Mouse (Mus musculus): ENCODE results near the gene Mgat3. TPM values are rescaled to one million over a fixed set of nuclear protein-coding genes. Genes with fewer than 3 reads are reported as not detected.

Mgat3 gene
- polyA plus RNA-seq, 1 experiment from 2014 or later: 5.8 TPM

DNA sequence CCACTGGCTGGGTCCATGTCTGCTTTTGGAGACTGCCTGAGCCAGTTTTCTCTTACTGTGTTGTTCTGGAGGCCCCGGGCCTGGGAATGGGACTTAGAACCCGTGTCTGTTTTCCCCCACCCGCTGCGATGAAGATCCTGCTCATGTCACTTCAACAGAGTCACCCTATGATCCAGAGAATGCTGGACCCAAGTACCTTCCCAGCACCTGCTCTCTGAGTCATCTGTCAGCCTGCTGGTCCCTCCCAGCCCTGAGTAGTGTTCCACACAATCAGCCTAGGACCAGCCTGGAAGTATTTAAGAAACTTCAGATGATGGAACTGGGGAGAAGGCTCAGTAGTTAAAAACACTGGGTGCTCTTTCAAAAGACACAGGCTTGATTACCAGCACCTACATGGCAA is 9.8 kb upstream of the Mgat3 start:
- 78% methylated on average over 4 of the region's 4 CpGs for WGBS
- H3K27me3 ChIP-seq (ENCODE audit: control insufficient read depth, insufficient read depth, low read length): no peaks in the 10 kb centered on the region
- no peaks in the 10 kb centered on the region for H3K9me3 ChIP-seq (ENCODE audit: control insufficient read depth, low read length)
- TF ChIP-seq CTCF (IDR thresholded peaks at IDR 0.05; ENCODE audit: low read depth) (no peak), EP300 (optimal IDR thresholded peaks at IDR 0.05) (no peak)
- DNase-seq (ENCODE audit: low spot score): no peak
- peak overlapping the region; percentile 46; the same call in 1 of the 2 replicates for H3K27ac ChIP-seq (replicated peaks)
- no peaks in the 10 kb centered on the region for H3K4me1 ChIP-seq (replicated peaks; ENCODE audit: control insufficient read depth, insufficient read depth)
- H3K4me3 ChIP-seq (ENCODE audit: low read depth, low read length): no peak overlapping the region
- no peak overlapping the region for H3K9ac ChIP-seq (ENCODE audit: low read length)
- H3K4me2 ChIP-seq (replicated peaks; ENCODE audit: low read depth): no peak overlapping the region
- ATAC-seq (ENCODE audit: low FRiP score, low TSS enrichment): no peak
- peaks cover 12% of the 10 kb centered on the region; the same call in 1 of the 2 replicates for H3K36me3 ChIP-seq (ENCODE audit: control insufficient read depth, insufficient read depth, low read length)

DNA sequence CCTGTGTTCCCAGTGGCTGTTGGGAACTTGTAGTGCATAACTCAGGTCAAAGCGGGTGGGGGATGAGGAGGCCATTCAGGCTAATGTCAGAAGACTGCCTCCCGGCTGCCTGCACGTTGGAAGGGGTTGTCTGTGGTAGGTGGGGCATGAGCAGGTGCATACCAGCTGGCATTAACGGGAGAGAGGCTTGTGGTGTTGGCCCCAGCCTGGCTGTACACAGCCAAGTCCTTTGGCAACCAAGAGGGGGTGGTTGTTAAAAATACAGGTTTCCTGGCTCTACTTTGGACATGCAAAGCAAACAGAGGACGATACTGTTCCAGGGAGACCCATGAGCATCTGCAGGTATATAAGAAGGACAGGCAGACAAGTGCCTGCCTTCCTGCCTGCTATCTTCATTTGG is 8.1 kb upstream of the Mgat3 start:
- TF ChIP-seq CTCF (IDR thresholded peaks at IDR 0.05; ENCODE audit: low read depth) (no peak), EP300 (optimal IDR thresholded peaks at IDR 0.05) (no peak)
- H3K36me3 ChIP-seq (ENCODE audit: control insufficient read depth, insufficient read depth, low read length): peaks cover 10% of the 10 kb centered on the region; the same call in 1 of the 2 replicates
- no peaks in the 10 kb centered on the region for H3K27me3 ChIP-seq (ENCODE audit: control insufficient read depth, insufficient read depth, low read length)
- H3K4me3 ChIP-seq (ENCODE audit: low read depth, low read length): no peak overlapping the region
- WGBS: 42% methylated on average over 5 of the region's 5 CpGs
- no peaks in the 10 kb centered on the region for H3K9me3 ChIP-seq (ENCODE audit: control insufficient read depth, low read length)
- ATAC-seq (ENCODE audit: low FRiP score, low TSS enrichment) (no peak), DNase-seq (ENCODE audit: low spot score) (no peak)
- no peak overlapping the region for H3K4me2 ChIP-seq (replicated peaks; ENCODE audit: low read depth)
- H3K4me1 ChIP-seq (replicated peaks; ENCODE audit: control insufficient read depth, insufficient read depth): no peaks in the 10 kb centered on the region
- H3K9ac ChIP-seq (ENCODE audit: low read length): no peak overlapping the region
- H3K27ac ChIP-seq (replicated peaks): no peak overlapping the region

DNA sequence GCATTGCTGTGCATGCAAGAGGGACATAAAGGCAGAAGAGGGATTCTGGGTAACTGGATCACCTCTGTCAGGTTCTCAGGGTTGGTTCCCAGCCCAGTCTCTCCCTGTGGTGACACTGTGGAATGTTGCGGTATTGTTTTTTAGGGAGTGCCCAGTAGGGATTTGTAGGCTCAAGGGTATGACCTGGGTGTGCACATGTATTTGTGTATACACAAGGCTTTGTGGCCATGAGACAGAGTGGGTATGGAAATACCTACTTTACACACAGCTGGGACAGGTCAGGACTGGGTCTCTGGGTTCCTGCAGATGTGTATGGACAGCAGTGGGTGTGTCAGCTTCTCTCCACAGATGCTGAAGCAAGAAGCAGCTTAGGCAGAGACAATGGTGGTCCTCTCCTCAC is 4.0 kb upstream of the Mgat3 start:
- TF ChIP-seq CTCF (IDR thresholded peaks at IDR 0.05; ENCODE audit: low read depth) (no peak), EP300 (optimal IDR thresholded peaks at IDR 0.05) (peak; percentile 77)
- H3K36me3 ChIP-seq (ENCODE audit: control insufficient read depth, insufficient read depth, low read length): no peaks in the 10 kb centered on the region
- peak; percentile 73 for DNase-seq (ENCODE audit: low spot score)
- peak; percentile 87 for ATAC-seq (ENCODE audit: low FRiP score, low TSS enrichment)
- no peak overlapping the region for H3K9ac ChIP-seq (ENCODE audit: low read length)
- no peaks in the 10 kb centered on the region for H3K27me3 ChIP-seq (ENCODE audit: control insufficient read depth, insufficient read depth, low read length)
- peak overlapping the region; percentile 78 for H3K27ac ChIP-seq (replicated peaks)
- 50% methylated on average over 1 of the region's 1 CpGs for WGBS
- H3K4me1 ChIP-seq (replicated peaks; ENCODE audit: control insufficient read depth, insufficient read depth): 0 out of 2 replicates have a peak, but pooled peaks cover 4% of the 10 kb centered on the region
- H3K4me2 ChIP-seq (replicated peaks; ENCODE audit: low read depth): no peak overlapping the region
- no peak overlapping the region for H3K4me3 ChIP-seq (ENCODE audit: low read depth, low read length)
- no peaks in the 10 kb centered on the region for H3K9me3 ChIP-seq (ENCODE audit: control insufficient read depth, low read length)

DNA sequence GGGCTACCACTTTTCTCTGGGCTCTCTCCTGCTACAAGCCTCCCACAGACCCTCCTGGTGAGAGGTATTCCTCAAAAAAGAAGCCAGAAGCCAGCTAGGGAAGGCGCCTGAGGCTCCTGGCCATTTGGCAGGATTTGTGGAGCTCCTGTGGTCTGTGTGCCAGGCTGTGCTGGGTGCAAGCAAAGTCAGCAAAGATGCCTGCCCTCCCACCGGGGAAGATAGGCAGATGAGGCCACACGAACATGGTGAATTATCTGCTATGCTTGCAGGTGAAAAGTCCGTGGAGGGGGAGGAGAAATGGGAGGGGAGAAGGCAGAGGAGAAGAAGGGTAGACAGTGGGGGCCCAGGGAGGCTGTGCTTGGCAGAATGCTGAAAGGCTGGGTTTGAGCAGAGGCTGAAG is 3.2 kb upstream of the Mgat3 start:
- no peak overlapping the region for H3K4me3 ChIP-seq (ENCODE audit: low read depth, low read length)
- no peaks in the 10 kb centered on the region for H3K27me3 ChIP-seq (ENCODE audit: control insufficient read depth, insufficient read depth, low read length)
- no peaks in the 10 kb centered on the region for H3K9me3 ChIP-seq (ENCODE audit: control insufficient read depth, low read length)
- no peak overlapping the region for H3K4me2 ChIP-seq (replicated peaks; ENCODE audit: low read depth)
- TF ChIP-seq EP300 (optimal IDR thresholded peaks at IDR 0.05) (no peak), CTCF (IDR thresholded peaks at IDR 0.05; ENCODE audit: low read depth) (no peak)
- H3K36me3 ChIP-seq (ENCODE audit: control insufficient read depth, insufficient read depth, low read length): no peaks in the 10 kb centered on the region
- ATAC-seq (ENCODE audit: low FRiP score, low TSS enrichment): no peak
- no peak overlapping the region for H3K9ac ChIP-seq (ENCODE audit: low read length)
- H3K27ac ChIP-seq (replicated peaks): peak overlapping the region; percentile 78
- 35% methylated on average over 4 of the region's 4 CpGs for WGBS
- DNase-seq (ENCODE audit: low spot score): no peak
- 0 out of 2 replicates have a peak, but pooled peaks cover 4% of the 10 kb centered on the region for H3K4me1 ChIP-seq (replicated peaks; ENCODE audit: control insufficient read depth, insufficient read depth)

DNA sequence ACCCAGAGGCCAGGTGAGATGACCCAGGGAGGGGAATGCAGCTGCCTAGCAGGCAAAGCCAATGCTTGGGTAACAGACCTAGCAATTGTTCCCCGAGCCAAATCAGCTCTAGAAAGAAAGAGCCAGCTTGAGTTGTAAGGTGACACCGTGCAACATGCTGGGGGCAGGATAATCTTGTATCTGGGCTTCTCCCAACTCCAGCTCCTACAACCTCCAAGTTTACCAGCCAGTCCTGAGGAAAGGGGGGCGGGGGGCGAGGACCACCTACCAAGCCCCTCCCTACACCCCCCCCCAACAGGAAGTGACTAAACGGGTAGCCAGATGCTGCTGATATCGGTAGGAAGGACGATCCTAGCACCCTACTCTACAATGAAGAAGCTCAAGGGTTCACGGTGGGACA is 2.2 kb upstream of the Mgat3 start:
- TF ChIP-seq CTCF (IDR thresholded peaks at IDR 0.05; ENCODE audit: low read depth): no peak
- no peak for TF ChIP-seq EP300 (optimal IDR thresholded peaks at IDR 0.05)
- DNase-seq (ENCODE audit: low spot score): no peak

DNA sequence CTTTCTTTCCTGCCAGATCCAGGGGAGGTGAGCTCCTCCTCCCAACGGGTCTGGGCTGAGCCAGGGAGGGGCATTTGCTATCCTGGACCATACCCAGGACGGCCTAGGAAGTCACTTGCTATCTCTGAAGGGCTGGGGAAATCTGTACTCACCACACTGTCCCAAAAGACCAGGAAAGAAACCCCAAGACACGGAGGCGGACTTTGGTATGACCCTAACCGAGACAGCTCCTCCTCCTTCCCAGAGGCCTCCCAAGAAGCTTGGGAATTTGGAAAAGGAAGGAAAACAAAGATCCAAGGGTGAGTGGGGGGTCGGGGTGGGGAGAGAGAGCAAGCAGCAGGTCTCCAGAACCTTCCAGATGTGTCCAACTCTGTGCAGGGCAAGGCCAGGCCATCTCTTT is 1.7 kb upstream of the Mgat3 start:
- no peak for ATAC-seq (ENCODE audit: low FRiP score, low TSS enrichment)
- Histone ChIP-seq H3K9me3 (ENCODE audit: control insufficient read depth, low read length) (no peaks in the 10 kb centered on the region), H3K4me1 (replicated peaks; ENCODE audit: control insufficient read depth, insufficient read depth) (0 out of 2 replicates have a peak, but pooled peaks cover 4% of the 10 kb centered on the region), H3K9ac (ENCODE audit: low read length) (no peak overlapping the region), H3K36me3 (ENCODE audit: control insufficient read depth, insufficient read depth, low read length) (no peaks in the 10 kb centered on the region), H3K4me2 (replicated peaks; ENCODE audit: low read depth) (no peak overlapping the region; the same call in 1 of the 2 replicates), H3K4me3 (ENCODE audit: low read depth, low read length) (no peak overlapping the region), H3K27me3 (ENCODE audit: control insufficient read depth, insufficient read depth, low read length) (no peaks in the 10 kb centered on the region), H3K27ac (replicated peaks) (0 out of 2 replicates have a peak overlapping the region, but pooled peaks have one; percentile 0)
- 25% methylated on average over 6 of the region's 6 CpGs for whole genome bisulfite sequencing
- DNase-seq (ENCODE audit: low spot score): no peak
- TF ChIP-seq EP300 (optimal IDR thresholded peaks at IDR 0.05) (no peak), CTCF (IDR thresholded peaks at IDR 0.05; ENCODE audit: low read depth) (no peak)

More for the DNA sequence above, 2.2 kb upstream of the Mgat3 start:
- Histone ChIP-seq H3K4me1 (replicated peaks; ENCODE audit: control insufficient read depth, insufficient read depth) (0 out of 2 replicates have a peak, but pooled peaks cover 4% of the 10 kb centered on the region), H3K9me3 (ENCODE audit: control insufficient read depth, low read length) (no peaks in the 10 kb centered on the region), H3K9ac (ENCODE audit: low read length) (no peak overlapping the region), H3K36me3 (ENCODE audit: control insufficient read depth, insufficient read depth, low read length) (no peaks in the 10 kb centered on the region), H3K4me3 (ENCODE audit: low read depth, low read length) (no peak overlapping the region), H3K4me2 (replicated peaks; ENCODE audit: low read depth) (no peak overlapping the region; the same call in 1 of the 2 replicates), H3K27me3 (ENCODE audit: control insufficient read depth, insufficient read depth, low read length) (no peaks in the 10 kb centered on the region), H3K27ac (replicated peaks) (0 out of 2 replicates have a peak overlapping the region, but pooled peaks have one; percentile 0)
- 12% methylated on average over 8 of the region's 8 CpGs for WGBS
- ATAC-seq (ENCODE audit: low FRiP score, low TSS enrichment): no peak
